Mouse (Mus musculus): ENCODE measurements at regions not wholly inside any gene's neighbourhood (a gene's known extent, or its start where the extent isn't known, plus 50 kb on each side); places are given as distances from the start of the nearest gene placed in this dataset.

GRCm38 (mm10) chr5:46856837-46857236 is 999.4 kb upstream of the Lcorl start:
- TF ChIP-seq USF1 (IDR thresholded peaks at IDR 0.05; ENCODE audit: low read depth, low read length) = no peak
- no peak for TF ChIP-seq CTCF (IDR thresholded peaks at IDR 0.05 in 2 of 3, conservative IDR thresholded peaks at IDR 0.05 in 1 of 3; ENCODE audit: control insufficient read depth in 1 of 3, insufficient read depth in 1 of 3, low read depth in 2 of 3, low read length in 3 of 3, poor library complexity in 1 of 3, severe bottlenecking in 1 of 3)
- TF ChIP-seq SIN3A (IDR thresholded peaks at IDR 0.05; ENCODE audit: low read length) = no peak
- TF ChIP-seq EP300 (IDR thresholded peaks at IDR 0.05; ENCODE audit: low read depth in 1 of 2, low read length in 2 of 2) = no peak
- no peak for TF ChIP-seq GABPA (IDR thresholded peaks at IDR 0.05; ENCODE audit: low read depth, low read length)
- no peak for TF ChIP-seq BHLHE40 (IDR thresholded peaks at IDR 0.05; ENCODE audit: borderline replicate concordance, low read depth, low read length)
- no peak for TF ChIP-seq MXI1 (IDR thresholded peaks at IDR 0.05; ENCODE audit: low read depth, low read length)
- no peak for TF ChIP-seq ZMIZ1 (IDR thresholded peaks at IDR 0.05; ENCODE audit: low read depth, low read length)
- no peak for TF ChIP-seq TBP (IDR thresholded peaks at IDR 0.05; ENCODE audit: low read depth, low read length)
- no peak for TF ChIP-seq POLR2A (IDR thresholded peaks at IDR 0.05; ENCODE audit: control insufficient read depth in 1 of 2, insufficient read depth in 1 of 2, low read depth in 1 of 2, low read length in 2 of 2, poor library complexity in 1 of 2)
- TF ChIP-seq SMC3 (IDR thresholded peaks at IDR 0.05; ENCODE audit: low read depth, low read length) = no peak
- TF ChIP-seq ZC3H11A (IDR thresholded peaks at IDR 0.05; ENCODE audit: low read depth, low read length) = no peak
- no peak for TF ChIP-seq MEF2A (IDR thresholded peaks at IDR 0.05; ENCODE audit: extremely low read depth, insufficient replicate concordance, low read depth, low read length, poor library complexity, severe bottlenecking)
